Comparison of ENCODE assay signal across 10 mouse cellular contexts in the genomic region with DNA sequence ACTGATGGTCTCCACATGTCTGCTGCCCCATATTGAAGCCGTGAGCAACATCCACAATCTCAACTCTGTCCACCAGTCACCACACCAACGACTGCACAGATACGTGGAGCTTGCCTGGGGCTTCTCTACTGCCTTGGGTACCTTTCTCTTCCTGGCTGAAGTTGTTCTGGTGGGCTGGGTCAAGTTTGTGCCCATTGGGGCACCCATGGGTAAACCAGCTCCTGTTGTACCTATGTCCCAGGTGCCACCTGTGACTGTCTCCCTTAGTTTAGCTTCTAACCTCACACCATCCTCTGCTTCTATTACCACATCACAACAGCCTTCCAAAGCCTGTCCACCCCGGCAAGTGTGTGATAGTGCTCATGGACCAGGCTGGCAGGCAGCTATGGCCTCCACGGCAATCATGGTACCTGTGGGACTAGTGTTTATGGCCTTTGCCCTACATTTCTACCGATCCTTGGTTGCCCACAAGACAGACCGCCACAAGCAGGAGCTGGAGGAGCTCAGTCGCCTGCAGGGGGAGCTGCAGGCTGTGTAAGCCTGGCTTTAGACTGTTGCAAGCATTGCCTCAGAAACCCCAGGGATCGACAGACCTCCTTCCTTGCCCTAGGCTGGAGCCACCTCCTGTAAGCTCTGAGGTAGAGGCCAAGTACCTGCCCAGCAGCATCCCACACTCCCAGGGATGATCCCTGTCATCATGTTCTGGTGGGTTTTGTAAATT. TPM values are rescaled to one million over a fixed set of nuclear protein-coding genes. Genes with fewer than 3 reads are reported as not detected.
DNase-seq lines count a peak whose midpoint lies in the region; ATAC-seq and TF ChIP-seq lines count a peak whose summit lies in the region.
"Had no signal": no experiment of that assay in that cellular context is flagged by ENCODE, and none has a peak within 500 bp of the region (broad histone marks: within the 10 kb centered on the region; RNA-seq: fewer than 3 reads in every experiment).

No protein-coding gene starts in this region.

- H3K4me1 ChIP-seq in heart, embryonic 10.5 days, result peaks cover 41% of the 10 kb centered on the region
- peaks cover 30% of the 10 kb centered on the region for H3K4me1 ChIP-seq in heart, embryonic 11.5 days (ENCODE audit: control insufficient read depth, insufficient read depth, low read length)

- H3K4me2 ChIP-seq in heart, embryonic 11.5 days, result no peak overlapping the region
- H3K4me2 ChIP-seq: embryonic facial prominence, embryonic 13.5 days had no signal

- no peaks in the 10 kb centered on the region for H3K27me3 ChIP-seq in heart, embryonic 10.5 days (ENCODE audit: insufficient read depth, poor library complexity, severe bottlenecking)
- no peaks in the 10 kb centered on the region for H3K27me3 ChIP-seq in heart, embryonic 11.5 days (ENCODE audit: control insufficient read depth, insufficient read depth, low read length)
- H3K27me3 ChIP-seq: embryonic facial prominence, embryonic 13.5 days had no signal

- no peak overlapping the region for H3K9ac ChIP-seq in heart, embryonic 11.5 days (ENCODE audit: low read depth, low read length)
- H3K9ac ChIP-seq: embryonic facial prominence, embryonic 13.5 days had no signal

- peak; percentile 78 for TF ChIP-seq CTCF in gastrocnemius, adult 2 months (IDR thresholded peaks at IDR 0.05)

- ATAC-seq in heart, embryonic 11.5 days (replicated peaks; ENCODE audit: insufficient number of reproducible peaks, low FRiP score, low TSS enrichment), result no peak

- intact Hi-C loops in gastrocnemius, adult 2 months (cut with DNase I), result loop anchor here (10.0 kb wide), 1 partner anchor 431 kb away; a partner anchor contains a TSS

- whole genome bisulfite sequencing in heart, embryonic 10.5 days, result 40% methylated on average over 9 of the region's 9 CpGs
- WGBS in heart, embryonic 11.5 days (ENCODE audit: insufficient replicate concordance), result 41% methylated on average over 9 of the region's 9 CpGs

- no peak overlapping the region for H3K27ac ChIP-seq in heart, embryonic 10.5 days
- no peak overlapping the region for H3K27ac ChIP-seq in heart, embryonic 11.5 days (ENCODE audit: low read depth, low read length)
- no peak overlapping the region for H3K27ac ChIP-seq in gastrocnemius, adult 2 months
- H3K27ac ChIP-seq: embryonic facial prominence, embryonic 13.5 days; macrophage had no signal

- H3K4me3 ChIP-seq in heart, embryonic 10.5 days, result 0 out of 2 replicates have a peak overlapping the region, but pooled peaks have one; percentile 5
- no peak overlapping the region for H3K4me3 ChIP-seq in heart, embryonic 11.5 days (ENCODE audit: low read depth, low read length)
- H3K4me3 ChIP-seq in gastrocnemius, adult 2 months, result no peak overlapping the region
- H3K4me3 ChIP-seq: embryonic facial prominence, embryonic 13.5 days had no signal

- no peak for DNase-seq in heart, embryonic 10.5 days (ENCODE audit: low spot score)
- peak; percentile 91 for DNase-seq in ES-CJ7 (ENCODE audit: low read depth, low spot score)
- peak; percentile 82 for DNase-seq in c-Kit-positive CD71-positive TER-119-positive erythroid progenitor cells, embryonic 14.5 days (ENCODE audit: low spot score)
- peak; percentile 71 for DNase-seq in gastrocnemius, adult 2 months
- peak; percentile 82 to 90 for DNase-seq in kidney, postnatal 4 days
- DNase-seq in lung, postnatal 25 days (ENCODE audit: low spot score), result peak; percentile 62
- DNase-seq in spleen, postnatal 36 days (ENCODE audit: low spot score in 2 of 2), result peak; percentile 67 to 77

- H3K9me3 ChIP-seq in heart, embryonic 10.5 days, result no peaks in the 10 kb centered on the region
- no peaks in the 10 kb centered on the region for H3K9me3 ChIP-seq in heart, embryonic 11.5 days (replicated peaks; ENCODE audit: control insufficient read depth, low read length)
- H3K9me3 ChIP-seq: embryonic facial prominence, embryonic 13.5 days had no signal

- peaks cover 4% of the 10 kb centered on the region; the same call in 1 of the 2 replicates for H3K36me3 ChIP-seq in heart, embryonic 10.5 days
- H3K36me3 ChIP-seq in heart, embryonic 11.5 days (ENCODE audit: control insufficient read depth, insufficient read depth, low read length), result no peaks in the 10 kb centered on the region; the same call in 1 of the 2 replicates

RNA-seq across cellular contexts. Expression of a gene that starts 2.6 kb away (rescaled TPM):
- 13.2 and 23.7 TPM in 2 replicates for polyA plus RNA-seq in heart, embryonic 10.5 days (2016; fragmentation: Nextera tagmentation; extraction: Ambion mirVana)
- polyA plus RNA-seq in heart, embryonic 11.5 days (2014; fragmentation: Nextera tagmentation; extraction: Ambion mirVana), result 16.9 and 20.8 TPM in 2 replicates
- 10 to 100 TPM; 15.3 to 20.8 TPM for total RNA-seq in gastrocnemius, adult 2 months (2021)

RNA-seq across cellular contexts. Expression of a gene that starts 4.2 kb away (rescaled TPM):
- 12.9 and 19.8 TPM in 2 replicates for polyA plus RNA-seq in heart, embryonic 10.5 days (2016; fragmentation: Nextera tagmentation; extraction: Ambion mirVana)
- polyA plus RNA-seq in heart, embryonic 11.5 days (2014; fragmentation: Nextera tagmentation; extraction: Ambion mirVana), result 13.3 and 14.5 TPM in 2 replicates
- total RNA-seq in gastrocnemius, adult 2 months (2021), result 10 to 100 TPM; 10.1 to 11.7 TPM

RNA-seq across cellular contexts. Expression of a gene that starts 11.6 kb away (rescaled TPM):
- not detected in 2 replicates for polyA plus RNA-seq in heart, embryonic 10.5 days (2016; fragmentation: Nextera tagmentation; extraction: Ambion mirVana)
- polyA plus RNA-seq in heart, embryonic 11.5 days (2014; fragmentation: Nextera tagmentation; extraction: Ambion mirVana), result 0.46 TPM in 1 of 2 replicates, not detected in the other
- total RNA-seq in gastrocnemius, adult 2 months (2021), result 1 to 10 TPM; 1.9 to 2.1 TPM
- polyA plus RNA-seq: embryonic facial prominence, embryonic 13.5 days had no signal

RNA-seq across cellular contexts. Expression of a gene that starts 26.6 kb away (rescaled TPM):
- polyA plus RNA-seq in heart, embryonic 10.5 days (2016; fragmentation: Nextera tagmentation; extraction: Ambion mirVana), result 14.9 and 17.1 TPM in 2 replicates
- polyA plus RNA-seq in heart, embryonic 11.5 days (2014; fragmentation: Nextera tagmentation; extraction: Ambion mirVana), result 18.1 and 23.5 TPM in 2 replicates
- total RNA-seq in gastrocnemius, adult 2 months (2021), result 1 to 10 TPM; 4.7 to 6.2 TPM

RNA-seq across cellular contexts. Expression of a gene that starts 29.5 kb away (rescaled TPM):
- 3.4 and 4.8 TPM in 2 replicates for polyA plus RNA-seq in heart, embryonic 10.5 days (2016; fragmentation: Nextera tagmentation; extraction: Ambion mirVana)
- 2.5 and 3.3 TPM in 2 replicates for polyA plus RNA-seq in heart, embryonic 11.5 days (2014; fragmentation: Nextera tagmentation; extraction: Ambion mirVana)
- 1 to 10 TPM; 1.2 to 2.0 TPM for total RNA-seq in gastrocnemius, adult 2 months (2021)
